Mouse (Mus musculus) lung, adult 2 months (tissue): ENCODE results near the gene Adamtsl5.

Experiments used
- CTCF ChIP-seq: fragments of 200-500 bp; IDR thresholded peaks from 2 replicates; pipeline ENCODE4 v1.5.1; 2011; ENCODE audit warnings: mild to moderate bottlenecking, low read length, control low read depth; ENCODE audit not compliant: insufficient read depth
- POLR2A ChIP-seq: fragments of 200-500 bp; IDR thresholded peaks from 2 replicates; pipeline ENCODE4 v1.6.1; 2011; ENCODE audit warnings: low read depth, mild to moderate bottlenecking, control low read depth, low read length, borderline replicate concordance; ENCODE audit errors: extremely low read depth

GRCm38 (mm10) chr10:80302082-80302355 lies 46.2 kb downstream of the Adamtsl5 start:
- no peak for TF ChIP-seq POLR2A
- no peak for TF ChIP-seq CTCF
